Mouse (Mus musculus) liver, adult (tissue): ENCODE results near the gene Camk2n1.

Source experiments
- GATA4 ChIP-seq: IDR thresholded peaks from 2 replicates; pipeline ENCODE4 v1.6.1; 2014; ENCODE audit warnings: mild to moderate bottlenecking, low read length; ENCODE audit not compliant: insufficient replicate concordance

Camk2n1 gene

GRCm38 (mm10) chr4:138471241-138471640 is 17.1 kb downstream of the Camk2n1 start:
- TF ChIP-seq GATA4 = no peak

- TF ChIP-seq GATA4 = no peak
Measured at GRCm38 (mm10) chr4:138479595-138479994, 25.5 kb downstream of the Camk2n1 start.

- no peak for TF ChIP-seq GATA4
Measured at GRCm38 (mm10) chr4:138480962-138481361, 26.8 kb downstream of the Camk2n1 start.

GRCm38 (mm10) chr4:138482721-138483120 is 28.6 kb downstream of the Camk2n1 start:
- no peak for TF ChIP-seq GATA4

- no peak for TF ChIP-seq GATA4
Measured at GRCm38 (mm10) chr4:138488241-138488640, 34.1 kb downstream of the Camk2n1 start.

DNA sequence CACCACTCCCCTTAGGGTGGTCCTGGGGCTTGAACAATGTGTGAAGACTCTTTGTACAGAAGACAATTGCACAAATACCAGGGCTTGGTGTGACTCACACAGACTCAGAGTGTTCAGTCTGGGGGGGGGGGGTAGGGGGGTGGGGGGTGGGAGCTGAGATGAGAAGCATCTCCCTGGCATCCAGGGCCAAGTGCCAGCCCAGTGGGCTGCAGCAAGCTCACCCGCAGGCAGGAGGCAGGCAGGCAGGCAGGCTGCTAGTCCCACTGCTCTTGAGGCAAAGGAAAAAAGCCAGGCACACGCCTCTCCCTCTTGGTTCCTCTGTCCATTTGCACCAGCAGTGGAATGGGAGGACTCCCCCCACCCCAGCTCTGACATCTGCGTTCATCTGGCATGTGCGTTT is 37.0 kb downstream of the Camk2n1 start:
- TF ChIP-seq GATA4 = no peak

GRCm38 (mm10) chr4:138493161-138494001 is 39.3 kb downstream of the Camk2n1 start:
- no peak for TF ChIP-seq GATA4

- TF ChIP-seq GATA4 = no peak
Measured at GRCm38 (mm10) chr4:138494905-138495304, 40.8 kb downstream of the Camk2n1 start.

DNA sequence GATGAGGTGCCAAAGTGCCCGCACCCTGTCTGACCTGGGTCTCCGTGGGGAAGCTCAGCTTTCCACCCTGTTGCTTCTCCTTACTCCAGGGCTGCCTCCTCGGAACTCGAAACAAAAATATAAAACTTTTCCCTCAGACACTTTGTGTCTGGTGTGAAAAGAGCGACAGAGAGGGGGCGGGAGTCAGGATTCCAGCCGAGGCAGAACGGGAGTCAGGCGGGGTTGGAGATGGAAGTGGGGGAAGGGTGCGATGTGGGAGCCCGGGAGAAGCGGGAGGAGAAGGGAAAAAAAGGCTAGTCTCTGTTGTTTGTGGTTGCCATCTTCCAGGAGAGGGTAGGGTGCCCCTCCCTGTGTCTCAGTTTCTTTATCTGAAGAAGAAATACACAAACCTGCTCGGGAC is 41.7 kb downstream of the Camk2n1 start:
- TF ChIP-seq GATA4 = no peak

- TF ChIP-seq GATA4 = no peak
Measured at GRCm38 (mm10) chr4:138496746-138497520, 42.8 kb downstream of the Camk2n1 start.

GRCm38 (mm10) chr4:138499856-138500645 is 45.9 kb downstream of the Camk2n1 start:
- TF ChIP-seq GATA4 = no peak

DNA sequence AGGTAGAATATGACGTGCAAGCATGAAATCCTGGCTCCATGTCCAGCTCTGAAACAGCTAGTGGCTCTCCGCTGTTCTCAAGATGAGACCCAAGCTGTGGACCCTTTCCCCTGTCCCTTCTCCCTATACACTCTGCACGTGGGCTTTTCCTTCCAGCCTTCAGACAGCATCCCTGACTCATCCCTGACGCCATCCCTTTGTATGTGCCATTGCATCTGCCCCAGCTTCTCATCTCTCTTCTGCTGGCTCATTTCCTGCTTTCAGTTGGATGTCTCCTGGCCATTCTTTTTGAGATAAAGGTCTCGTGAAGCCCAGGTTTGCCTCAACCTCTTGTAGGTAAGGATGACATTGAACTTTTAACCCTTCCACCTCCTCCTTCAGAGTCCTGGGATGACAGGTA is 46.9 kb downstream of the Camk2n1 start:
- no peak for TF ChIP-seq GATA4

- no peak for TF ChIP-seq GATA4
Measured at GRCm38 (mm10) chr4:138504632-138505101, 50.6 kb downstream of the Camk2n1 start.

GRCm38 (mm10) chr4:138505171-138505870 is 51.2 kb downstream of the Camk2n1 start:
- no peak for TF ChIP-seq GATA4

- TF ChIP-seq GATA4 = no peak
Measured at GRCm38 (mm10) chr4:138507903-138508302, 53.8 kb downstream of the Camk2n1 start.
